Mouse (Mus musculus) neural tube, embryonic 15.5 days (tissue): Measurements from ENCODE around the gene Ralgps1. TPM values are rescaled to one million over a fixed set of nuclear protein-coding genes. Genes with fewer than 3 reads are reported as not detected.

Source experiments
- ATAC-seq: fragments of 200-750 bp; cut with Nextera tagmentation; 2 replicates; pipeline ENCODE4 v1.8.0; 2017; ENCODE audit warnings: mild to moderate bottlenecking, moderate TSS enrichment, moderate library complexity; ENCODE audit not compliant: low FRiP score
- H3K27ac ChIP-seq: fragments of 300-500 bp; sonication (generic); replicated peaks from 2 replicates; pipeline ENCODE4 v1.5.1; 2015; ENCODE audit warnings: mild to moderate bottlenecking, inconsistent platforms
- H3K27me3 ChIP-seq: fragments of 300-500 bp; sonication (generic); replicated peaks from 2 replicates; pipeline ENCODE4 v1.6.1; 2015; ENCODE audit warnings: inconsistent platforms
- H3K36me3 ChIP-seq: fragments of 300-500 bp; sonication (generic); 2 replicates; pipeline ENCODE4 v1.6.1; 2015; ENCODE audit warnings: inconsistent platforms
- H3K4me1 ChIP-seq: fragments of 300-500 bp; sonication (generic); 2 replicates; pipeline ENCODE4 v1.6.1; 2015; ENCODE audit warnings: inconsistent platforms
- H3K4me2 ChIP-seq: fragments of 300-500 bp; sonication (generic); 2 replicates; pipeline ENCODE4 v1.6.1; 2015; ENCODE audit warnings: inconsistent platforms, mild to moderate bottlenecking, moderate library complexity
- H3K4me3 ChIP-seq: fragments of 300-500 bp; sonication (generic); replicated peaks from 2 replicates; pipeline ENCODE4 v1.5.1; 2015; ENCODE audit warnings: mild to moderate bottlenecking, inconsistent platforms
- H3K9ac ChIP-seq: fragments of 300-500 bp; sonication (generic); replicated peaks from 2 replicates; pipeline ENCODE4 v1.6.1; 2015; ENCODE audit warnings: mild to moderate bottlenecking, inconsistent platforms
- H3K9me3 ChIP-seq: fragments of 300-500 bp; sonication (generic); replicated peaks from 2 replicates; pipeline ENCODE4 v1.6.1; 2016; ENCODE audit warnings: inconsistent platforms
- WGBS: fragments of 180-500 bp; shearing (Covaris S2); methylation state at CpG from one replicate; pipeline ENCODE4 v1.1.7; 2015; ENCODE audit warnings: mixed read lengths; 5-methylcytosine and 5-hydroxymethylcytosine counted together
- polyA plus RNA-seq: library from polyadenylated mRNA; unstranded; fragments of >200 nt; fragmentation: Nextera tagmentation; extraction: Ambion mirVana; gene quantifications from 2 replicates; pipeline ENCODE4 v1.2.1, GENCODE M21; 2015

Ralgps1 gene
- polyA plus RNA-seq, 1 experiment from 2014 or later: 34.9 TPM

GRCm38 (mm10) chr2:33393951-33394635 lies 22.8 kb upstream of the Ralgps1 start:
- H3K36me3 ChIP-seq: no peaks in the 10 kb centered on the region
- H3K27me3 ChIP-seq: no peaks in the 10 kb centered on the region
- no peak overlapping the region for H3K4me2 ChIP-seq
- ATAC-seq: no peak
- no peaks in the 10 kb centered on the region for H3K4me1 ChIP-seq
- WGBS: 65% methylated on average over 11 of the region's 11 CpGs
- H3K9ac ChIP-seq: no peak overlapping the region
- 0 out of 2 replicates have a peak, but pooled peaks cover 3% of the 10 kb centered on the region for H3K9me3 ChIP-seq
- no peak overlapping the region for H3K4me3 ChIP-seq
- H3K27ac ChIP-seq: no peak overlapping the region

GRCm38 (mm10) chr2:33393021-33393420 lies 21.7 kb upstream of the Ralgps1 start:
- H3K4me3 ChIP-seq: no peak overlapping the region
- H3K27ac ChIP-seq: no peak overlapping the region
- no peaks in the 10 kb centered on the region for H3K36me3 ChIP-seq
- H3K27me3 ChIP-seq: no peaks in the 10 kb centered on the region
- H3K4me2 ChIP-seq: no peak overlapping the region
- H3K9ac ChIP-seq: no peak overlapping the region
- ATAC-seq: no peak
- H3K9me3 ChIP-seq: 0 out of 2 replicates have a peak, but pooled peaks cover 3% of the 10 kb centered on the region
- no peaks in the 10 kb centered on the region for H3K4me1 ChIP-seq

GRCm38 (mm10) chr2:33371648-33372408 lies 542 bp upstream of the Ralgps1 start:
- 25% methylated on average over 18 of the region's 18 CpGs for WGBS
- ATAC-seq: no peak
- Histone ChIP-seq H3K4me2 (peak overlapping the region; percentile 72), H3K4me3 (peak overlapping the region; percentile 75), H3K27ac (peak overlapping the region; percentile 99), H3K9ac (no peak overlapping the region), H3K36me3 (peaks cover 14% of the 10 kb centered on the region), H3K4me1 (peaks cover 29% of the 10 kb centered on the region), H3K9me3 (no peaks in the 10 kb centered on the region), H3K27me3 (no peaks in the 10 kb centered on the region)

GRCm38 (mm10) chr2:33370276-33370776 lies 960 bp downstream of the Ralgps1 start:
- Histone ChIP-seq H3K36me3 (peaks cover 17% of the 10 kb centered on the region), H3K9ac (peak overlapping the region; percentile 82), H3K4me3 (peak overlapping the region; percentile 75), H3K27ac (peak overlapping the region; percentile 99), H3K4me2 (peak overlapping the region; percentile 72), H3K9me3 (no peaks in the 10 kb centered on the region), H3K27me3 (no peaks in the 10 kb centered on the region), H3K4me1 (peaks cover 43% of the 10 kb centered on the region)
- 3% methylated on average over 14 of the region's 15 CpGs for WGBS
- ATAC-seq: peak; percentile 23; the same call in 1 of the 2 replicates

- Histone ChIP-seq H3K27ac (no peak overlapping the region), H3K9ac (no peak overlapping the region; the same call in 1 of the 2 replicates), H3K36me3 (peaks cover 17% of the 10 kb centered on the region), H3K9me3 (no peaks in the 10 kb centered on the region), H3K4me2 (peak overlapping the region; percentile 19; the same call in 1 of the 2 replicates), H3K4me3 (no peak overlapping the region), H3K27me3 (no peaks in the 10 kb centered on the region), H3K4me1 (peaks cover 48% of the 10 kb centered on the region)
- no peak for ATAC-seq
- 73% methylated on average over 3 of the region's 3 CpGs for WGBS
Measured at GRCm38 (mm10) chr2:33369453-33369852, 1.8 kb downstream of the Ralgps1 start.

GRCm38 (mm10) chr2:33368486-33368885 lies 2.8 kb downstream of the Ralgps1 start:
- no peak overlapping the region for H3K4me2 ChIP-seq
- WGBS: 69% methylated on average over 1 of the region's 1 CpGs
- H3K4me3 ChIP-seq: no peak overlapping the region
- H3K9me3 ChIP-seq: no peaks in the 10 kb centered on the region
- H3K36me3 ChIP-seq: peaks cover 17% of the 10 kb centered on the region
- ATAC-seq: no peak
- no peak overlapping the region for H3K9ac ChIP-seq
- H3K27ac ChIP-seq: no peak overlapping the region
- peaks cover 48% of the 10 kb centered on the region for H3K4me1 ChIP-seq
- no peaks in the 10 kb centered on the region for H3K27me3 ChIP-seq

GRCm38 (mm10) chr2:33365703-33366471 lies 5.4 kb downstream of the Ralgps1 start:
- peaks cover 17% of the 10 kb centered on the region for H3K36me3 ChIP-seq
- no peak overlapping the region for H3K4me2 ChIP-seq
- H3K9ac ChIP-seq: no peak overlapping the region
- WGBS: 46% methylated on average over 9 of the region's 9 CpGs
- ATAC-seq: no peak
- no peaks in the 10 kb centered on the region for H3K9me3 ChIP-seq
- H3K4me1 ChIP-seq: peaks cover 55% of the 10 kb centered on the region
- H3K4me3 ChIP-seq: no peak overlapping the region
- peak overlapping the region; percentile 52 for H3K27ac ChIP-seq
- no peaks in the 10 kb centered on the region for H3K27me3 ChIP-seq

GRCm38 (mm10) chr2:33364656-33365055 lies 6.6 kb downstream of the Ralgps1 start:
- Histone ChIP-seq H3K4me1 (peaks cover 56% of the 10 kb centered on the region), H3K27ac (no peak overlapping the region), H3K4me2 (no peak overlapping the region), H3K27me3 (no peaks in the 10 kb centered on the region), H3K9ac (no peak overlapping the region), H3K4me3 (no peak overlapping the region), H3K9me3 (no peaks in the 10 kb centered on the region), H3K36me3 (peaks cover 17% of the 10 kb centered on the region)
- WGBS: 92% methylated on average over 4 of the region's 4 CpGs
- ATAC-seq: no peak

- Histone ChIP-seq H3K9ac (no peak overlapping the region), H3K4me2 (no peak overlapping the region), H3K9me3 (no peaks in the 10 kb centered on the region), H3K27ac (no peak overlapping the region), H3K27me3 (no peaks in the 10 kb centered on the region), H3K4me1 (peaks cover 49% of the 10 kb centered on the region), H3K36me3 (peaks cover 17% of the 10 kb centered on the region), H3K4me3 (no peak overlapping the region)
- 85% methylated on average over 4 of the region's 4 CpGs for WGBS
- no peak for ATAC-seq
Measured at GRCm38 (mm10) chr2:33363890-33364289, 7.4 kb downstream of the Ralgps1 start.

GRCm38 (mm10) chr2:33361139-33361716 lies 10.1 kb downstream of the Ralgps1 start:
- WGBS: 73% methylated on average over 9 of the region's 9 CpGs
- no peak for ATAC-seq
- no peak overlapping the region for H3K4me2 ChIP-seq

GRCm38 (mm10) chr2:33360564-33360963 lies 10.7 kb downstream of the Ralgps1 start:
- Histone ChIP-seq H3K27me3 (no peaks in the 10 kb centered on the region), H3K4me1 (peaks cover 40% of the 10 kb centered on the region), H3K4me3 (no peak overlapping the region), H3K36me3 (peaks cover 2% of the 10 kb centered on the region; the same call in 1 of the 2 replicates), H3K27ac (no peak overlapping the region), H3K9me3 (no peaks in the 10 kb centered on the region), H3K9ac (no peak overlapping the region), H3K4me2 (no peak overlapping the region)
- whole genome bisulfite sequencing: 91% methylated on average over 3 of the region's 3 CpGs
- no peak for ATAC-seq

More at GRCm38 (mm10) chr2:33361139-33361716, 10.1 kb downstream of the Ralgps1 start:
- Histone ChIP-seq H3K27ac (no peak overlapping the region), H3K9ac (no peak overlapping the region), H3K36me3 (peaks cover 2% of the 10 kb centered on the region; the same call in 1 of the 2 replicates), H3K4me1 (peaks cover 40% of the 10 kb centered on the region), H3K27me3 (no peaks in the 10 kb centered on the region), H3K9me3 (no peaks in the 10 kb centered on the region), H3K4me3 (no peak overlapping the region)
